Mouse (Mus musculus): ENCODE measurements at regions not wholly inside any gene's neighbourhood (a gene's known extent, or its start where the extent isn't known, plus 50 kb on each side); places are given as distances from the start of the nearest gene placed in this dataset.

DNA sequence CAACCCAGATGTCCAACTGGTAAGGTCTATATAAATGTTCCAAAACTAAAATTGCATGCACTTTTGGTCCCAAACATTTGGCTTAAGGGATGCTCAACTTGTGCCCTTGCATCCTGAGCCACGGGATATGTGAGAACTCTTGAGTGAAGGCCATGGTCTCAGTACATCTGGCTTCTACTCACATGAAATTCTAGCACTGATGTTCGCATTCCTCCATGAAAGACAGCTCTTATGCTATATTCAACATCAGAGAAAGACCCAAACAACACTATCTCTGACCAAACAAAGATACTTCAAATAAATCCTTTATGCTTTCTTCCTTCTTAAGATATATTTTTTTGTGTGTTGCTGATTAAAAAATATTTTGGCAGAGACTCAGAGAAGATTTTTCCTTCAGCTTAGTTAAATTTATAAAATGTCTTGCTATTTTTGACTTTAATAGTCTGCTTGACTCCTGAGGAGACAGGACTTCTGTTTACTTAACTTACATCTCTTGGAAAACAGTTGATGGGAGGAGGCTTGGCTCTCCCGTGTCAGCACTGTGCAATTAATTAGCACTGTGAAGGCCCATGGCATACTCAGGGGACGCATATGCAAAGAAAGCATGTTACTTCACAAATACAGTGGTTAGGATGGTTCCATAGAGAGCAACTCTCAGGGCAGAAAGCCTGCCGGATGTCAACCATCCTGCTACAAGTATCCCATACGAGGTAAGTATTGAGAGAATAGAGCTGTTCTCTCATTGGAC lies 230.9 kb downstream of the Gm19410 start:
- no peak for DNase-seq

DNA sequence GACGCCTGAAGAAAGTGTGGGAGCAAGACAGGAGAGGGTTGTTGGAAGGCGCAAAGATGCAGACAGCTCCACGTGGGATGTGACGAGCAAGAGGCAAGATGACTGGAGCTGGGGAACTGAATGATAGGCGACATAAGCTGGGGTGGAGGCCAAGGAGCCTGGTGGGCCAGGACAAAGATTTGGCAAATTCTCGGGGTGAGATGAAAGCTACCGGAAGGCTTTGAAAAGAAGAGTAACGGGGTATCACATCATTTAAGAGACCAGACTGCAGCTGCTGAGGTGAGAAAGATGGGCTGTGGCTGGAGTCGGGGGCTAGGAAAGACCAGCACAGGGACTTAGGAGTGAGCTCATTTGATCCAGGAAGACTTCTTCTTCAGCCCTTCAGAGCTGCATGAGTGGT lies 234.0 kb downstream of the Gm19410 start:
- peak; percentile 34 for DNase-seq

DNA sequence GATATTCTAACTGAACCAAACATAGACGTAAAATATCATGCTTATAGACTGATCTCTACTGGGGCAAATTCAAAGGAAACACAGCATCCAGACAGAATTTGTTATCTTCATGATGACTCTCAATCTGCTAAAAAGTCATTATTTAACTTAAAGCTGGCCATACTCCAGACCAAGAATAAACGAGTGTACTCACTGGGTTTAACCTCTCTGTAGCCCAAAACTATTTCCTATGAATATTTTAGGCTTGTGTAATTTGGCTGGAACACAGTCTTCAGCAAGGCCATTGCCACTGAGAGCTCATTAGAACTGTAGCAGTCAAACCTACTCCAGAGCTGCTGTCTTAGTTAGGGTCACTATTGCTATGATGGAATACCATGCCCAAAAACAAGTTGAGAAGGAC lies 238.8 kb downstream of the Gm19410 start:
- no peak for DNase-seq

DNA sequence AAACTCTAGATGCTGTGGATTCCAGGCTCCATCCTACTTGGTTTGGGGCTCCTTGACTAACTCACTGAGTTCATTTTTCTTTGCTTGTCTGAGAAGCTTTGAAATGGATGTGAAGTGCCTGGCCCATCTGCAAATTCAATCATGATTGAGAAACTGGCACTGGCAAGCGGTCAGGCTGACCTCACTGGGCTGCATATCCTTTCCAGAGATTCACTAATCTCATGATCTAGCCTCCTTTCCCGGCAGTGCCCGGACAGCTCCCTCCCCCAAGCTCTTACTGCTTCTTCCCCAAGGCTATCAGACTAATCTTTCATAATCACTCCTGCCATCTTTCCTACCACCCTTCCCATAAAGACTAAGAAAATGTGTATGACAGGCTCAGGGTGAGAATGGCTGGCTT lies 239.9 kb downstream of the Gm19410 start:
- no peak for DNase-seq

DNA sequence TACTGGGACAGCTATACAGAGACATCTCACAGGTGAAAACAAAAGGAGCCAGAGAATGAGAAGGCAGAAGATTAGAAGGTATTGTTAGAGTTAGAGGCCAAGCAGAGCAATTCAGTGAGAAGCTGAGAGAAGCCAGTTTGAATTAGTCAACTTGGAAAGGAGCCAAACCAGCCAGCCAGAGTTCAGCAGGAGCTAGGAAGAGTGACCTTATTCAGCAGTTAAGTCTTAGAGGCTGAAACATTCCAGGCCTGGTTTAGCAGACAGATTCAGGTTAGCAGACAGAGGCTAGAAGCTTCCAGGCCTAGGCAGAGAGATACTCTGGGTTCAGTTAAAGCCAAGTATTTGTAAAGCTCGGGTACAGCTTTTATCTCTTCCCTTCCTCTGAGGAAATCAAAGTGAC lies 242.1 kb downstream of the Gm19410 start:
- no peak for DNase-seq

DNA sequence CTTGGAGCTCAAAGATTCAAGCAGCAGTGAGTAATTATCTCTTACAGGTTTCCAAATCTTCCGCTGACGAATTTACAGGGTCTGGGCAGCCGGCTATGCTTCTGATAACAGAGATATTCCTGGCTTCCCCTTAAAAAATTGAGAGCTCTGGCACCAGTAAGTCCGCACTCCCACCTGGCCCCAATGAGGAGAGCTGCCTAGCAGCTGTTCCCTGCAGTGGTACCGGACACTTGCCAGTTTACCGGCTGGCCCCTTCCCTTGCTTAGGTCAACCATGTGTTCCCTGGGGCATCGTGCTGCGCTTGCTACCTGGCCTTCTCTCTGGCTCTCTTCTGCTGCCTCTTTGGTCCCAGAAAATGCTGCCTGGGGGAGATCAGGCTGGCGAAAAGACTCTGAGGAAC lies 244.0 kb downstream of the Gm19410 start:
- DNase-seq: no peak

DNA sequence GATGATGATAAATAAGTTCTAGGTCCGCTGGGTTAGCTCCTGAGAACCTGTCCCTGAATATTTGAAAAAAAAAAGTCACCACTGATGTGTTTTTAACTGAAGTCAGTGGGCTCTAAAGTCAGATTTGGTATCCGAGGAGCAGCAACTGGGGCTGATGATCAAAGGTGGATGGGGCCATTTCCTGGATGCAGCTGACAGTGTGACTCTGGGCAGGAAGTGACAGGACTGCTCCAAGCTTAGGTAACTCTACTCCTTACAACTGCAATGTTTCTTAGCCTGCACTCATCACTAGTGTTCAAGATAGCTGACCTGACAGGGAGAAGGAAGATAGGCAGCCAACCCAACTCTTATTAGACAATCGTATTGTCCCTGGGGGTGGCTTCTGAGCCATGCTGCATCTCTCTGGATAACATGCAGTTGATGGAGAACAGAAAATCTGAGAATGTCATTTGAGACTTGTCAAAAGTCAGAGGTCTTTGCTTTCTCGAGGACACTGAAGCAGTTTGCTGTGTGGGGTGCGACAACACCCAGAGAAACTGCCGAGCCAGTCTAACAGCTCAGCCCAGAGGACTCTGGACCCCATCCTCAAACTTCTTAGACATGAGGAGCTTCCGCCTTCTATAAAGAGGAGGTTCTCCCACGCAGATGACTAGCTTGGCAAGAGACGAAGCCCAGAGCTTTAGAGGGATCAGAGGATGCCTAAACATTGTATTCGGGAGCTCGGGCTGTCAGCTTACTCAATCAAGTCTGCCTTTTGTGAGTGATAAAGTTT lies 245.0 kb downstream of the Gm19410 start:
- DNase-seq: no peak

DNA sequence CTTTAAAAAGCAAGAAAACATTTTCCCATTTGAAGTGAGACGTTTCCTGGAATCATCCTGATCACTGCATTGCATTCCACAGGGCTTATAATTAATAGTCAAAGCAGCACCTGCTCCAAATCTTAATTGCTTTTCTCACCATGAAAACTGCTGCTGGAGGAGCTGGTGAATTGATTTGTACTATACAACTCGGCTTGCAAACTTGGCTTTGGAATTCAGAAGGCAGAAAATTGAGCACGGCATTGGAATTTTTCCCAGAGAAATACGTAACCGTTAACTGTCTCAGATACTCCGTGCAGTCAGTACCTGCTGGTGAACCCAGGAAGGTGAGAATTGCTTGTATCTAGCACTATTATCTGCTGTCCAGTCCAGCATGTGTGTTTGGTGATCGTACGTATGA lies 249.3 kb downstream of the Gm19410 start:
- no peak for DNase-seq

DNA sequence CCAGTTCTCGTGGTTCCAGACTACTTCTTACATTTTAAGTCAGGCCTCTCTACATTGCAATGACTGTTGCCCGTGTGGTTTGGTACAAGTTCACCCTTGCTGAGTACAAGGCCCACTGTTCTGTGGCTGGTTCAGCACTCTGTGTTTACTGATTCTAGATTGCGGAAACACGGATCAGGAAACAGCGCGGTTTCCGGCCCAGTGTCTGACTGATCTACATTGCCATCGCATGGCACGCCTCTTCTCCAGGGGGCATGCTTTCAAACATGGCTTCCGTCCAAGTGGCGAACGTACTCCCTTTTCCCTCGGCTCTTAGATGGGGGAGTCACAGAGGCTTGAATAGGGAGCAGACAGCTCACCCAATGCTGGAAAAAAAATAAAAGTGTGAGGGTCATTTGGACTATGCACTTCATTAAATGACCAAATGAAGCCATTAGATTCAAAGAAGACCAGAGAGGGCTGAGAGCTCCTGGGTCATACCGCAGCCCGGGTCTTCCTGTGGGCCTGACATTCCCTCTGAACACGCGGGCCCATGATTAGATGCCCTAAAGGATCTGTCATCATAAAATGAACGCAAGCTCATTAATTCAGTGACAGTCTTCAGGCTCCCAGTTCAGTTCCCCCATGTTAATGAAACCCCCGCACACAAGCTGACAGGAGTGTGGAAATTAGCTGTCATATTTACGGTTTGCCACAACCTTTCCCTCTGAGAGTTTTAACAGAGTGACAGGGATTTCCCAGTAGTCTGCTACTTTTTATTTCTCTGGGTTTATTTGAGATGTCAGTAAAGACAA lies 250.9 kb downstream of the Gm19410 start:
- no peak for DNase-seq

DNA sequence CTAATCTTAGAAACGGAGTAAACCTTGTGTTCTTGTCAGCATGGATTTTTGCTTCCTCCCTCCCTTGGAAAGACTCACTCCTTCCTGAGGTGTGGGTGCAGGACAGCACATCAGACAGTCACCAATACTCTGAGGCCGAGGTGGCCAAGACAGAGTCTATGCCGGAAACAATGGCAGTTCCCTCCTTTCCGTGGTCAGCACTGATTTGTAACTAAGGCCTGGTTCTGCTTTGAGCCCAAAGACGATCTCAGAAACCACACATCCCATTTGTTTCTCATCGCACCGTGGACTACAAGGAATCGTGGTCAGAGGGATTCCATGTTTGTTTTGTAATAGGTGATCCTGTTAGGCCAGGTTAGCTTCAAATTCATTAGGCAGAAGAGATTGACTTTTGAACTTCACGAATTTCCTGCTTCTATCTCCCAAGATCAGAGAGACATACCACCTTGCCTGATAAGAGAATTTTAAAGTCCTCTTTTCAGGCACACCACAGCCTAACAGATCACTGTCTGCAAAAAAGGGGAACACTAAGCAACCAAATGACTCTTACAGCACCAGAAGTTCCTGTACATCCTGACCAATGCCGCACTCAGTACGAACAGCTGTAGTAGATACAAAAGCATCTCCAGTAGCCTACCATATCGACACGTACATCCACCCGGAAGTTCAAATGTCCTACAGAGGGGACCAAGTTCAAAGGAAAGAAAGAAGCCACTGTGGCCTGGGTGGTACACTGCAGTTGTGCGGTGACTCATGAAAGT lies 253.6 kb downstream of the Gm19410 start:
- no peak for DNase-seq

DNA sequence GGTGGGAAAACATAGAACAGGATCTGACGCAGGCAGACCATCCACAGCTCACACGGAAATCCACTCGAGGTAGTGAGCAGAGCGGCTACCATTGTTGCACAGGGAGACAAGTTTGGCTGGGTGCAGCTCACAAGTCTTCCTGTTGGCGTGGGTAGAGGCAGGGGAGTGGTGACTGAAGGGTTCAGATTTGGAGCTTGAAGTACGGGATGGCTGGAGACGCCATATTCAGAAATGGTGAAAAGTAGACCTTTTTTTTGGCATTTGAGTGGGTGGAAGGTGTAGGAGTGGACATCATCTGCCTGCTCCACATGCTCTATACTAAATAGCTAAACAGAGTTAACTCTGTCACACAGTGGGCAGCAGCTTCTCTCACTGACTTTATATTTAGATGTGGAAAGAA lies 254.3 kb downstream of the Gm19410 start:
- DNase-seq: peak; percentile 81

DNA sequence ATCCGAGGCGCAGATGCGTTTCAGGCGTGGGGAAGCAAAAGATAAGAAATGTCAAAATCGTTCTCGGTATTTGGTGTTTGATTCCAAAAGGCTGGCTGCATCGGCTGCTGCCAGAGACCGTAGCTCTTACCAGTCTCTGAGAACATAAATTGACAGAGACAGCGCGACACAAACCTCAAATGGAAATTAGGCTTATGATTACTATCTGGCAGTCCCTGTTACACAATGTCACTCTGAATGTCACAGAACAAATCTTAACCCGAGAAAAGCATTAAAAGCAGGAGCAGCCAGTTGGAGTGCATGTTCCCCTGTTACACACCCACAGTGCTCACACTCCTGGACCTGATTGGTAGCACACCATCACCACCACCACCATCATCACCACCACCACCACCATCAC lies 262.0 kb downstream of the Gm19410 start:
- DNase-seq: no peak

DNA sequence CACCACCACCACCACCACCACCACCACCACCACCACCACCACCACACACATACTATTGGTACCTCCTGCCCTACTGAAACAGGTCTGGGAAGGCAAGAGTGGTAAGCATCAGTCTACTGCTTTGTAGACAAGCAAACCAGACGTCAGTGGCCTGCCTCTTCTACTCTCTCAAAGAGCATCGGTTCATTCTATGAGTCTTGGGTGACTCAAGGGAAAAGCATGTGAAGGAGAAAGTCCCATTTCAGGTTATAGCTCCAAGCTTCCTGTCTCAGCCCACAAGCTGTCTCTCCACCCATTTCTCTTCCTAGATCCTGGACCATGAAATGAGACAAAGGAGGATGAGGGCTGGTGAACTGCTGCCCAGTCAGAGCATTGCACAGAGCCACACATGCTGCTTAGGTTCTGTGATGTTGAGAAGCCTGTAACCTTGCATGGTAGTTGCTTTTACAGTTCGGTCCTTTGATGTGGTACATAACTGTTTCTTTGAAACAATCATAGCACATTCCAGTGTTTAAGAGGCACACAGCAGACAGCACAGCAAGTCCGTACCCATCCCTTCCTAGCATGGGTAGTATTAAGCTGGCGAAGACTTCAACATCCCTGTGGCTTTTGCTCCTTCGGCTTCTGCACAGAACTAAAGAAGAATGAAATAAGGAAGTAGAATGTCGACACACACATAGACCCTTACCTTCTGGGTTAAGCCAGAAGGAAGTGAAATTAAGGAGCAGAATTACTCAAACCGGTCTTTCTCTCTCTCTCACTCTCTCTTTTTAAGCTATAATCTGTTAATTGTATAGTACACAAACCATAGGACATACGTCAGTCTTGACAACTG lies 262.7 kb downstream of the Gm19410 start:
- no peak for DNase-seq

DNA sequence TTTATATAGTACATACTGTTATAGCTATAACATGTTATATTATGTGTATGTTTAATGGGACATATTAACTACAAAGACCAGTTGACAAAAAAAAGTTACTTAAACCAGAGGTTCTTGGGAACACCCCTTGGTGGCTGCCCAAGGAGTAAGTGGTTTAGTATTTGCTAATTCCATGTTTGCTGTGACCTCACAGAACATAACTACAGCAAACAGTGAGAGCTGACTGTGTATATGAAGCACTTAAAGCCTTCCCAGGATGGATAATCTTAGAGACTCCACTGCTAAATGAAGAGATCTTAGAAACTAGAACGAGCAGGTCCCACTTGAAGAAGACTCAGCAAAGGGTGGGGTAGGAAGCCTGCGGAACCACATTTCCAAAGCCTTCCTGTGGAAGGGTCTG lies 263.9 kb downstream of the Gm19410 start:
- DNase-seq: no peak

DNA sequence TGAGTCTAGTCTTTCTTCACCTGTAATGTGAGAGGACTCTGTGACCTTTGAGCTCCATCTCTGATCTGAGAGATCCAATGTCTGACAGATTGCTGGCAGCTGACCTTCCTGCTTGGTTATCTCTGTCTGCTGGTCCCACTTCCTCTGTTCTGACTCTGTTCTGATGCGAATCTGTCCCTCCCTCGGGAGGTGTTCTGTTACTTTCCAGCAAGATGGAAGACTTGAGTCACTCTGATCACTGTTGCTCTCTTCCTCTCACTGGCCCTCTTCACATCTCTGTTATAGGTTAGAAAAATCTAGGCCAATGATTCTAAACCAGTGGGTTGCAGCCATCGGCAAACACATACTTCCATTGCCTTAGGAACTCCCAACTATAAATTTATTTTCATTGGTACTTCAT lies 264.6 kb downstream of the Gm19410 start:
- no peak for DNase-seq

DNA sequence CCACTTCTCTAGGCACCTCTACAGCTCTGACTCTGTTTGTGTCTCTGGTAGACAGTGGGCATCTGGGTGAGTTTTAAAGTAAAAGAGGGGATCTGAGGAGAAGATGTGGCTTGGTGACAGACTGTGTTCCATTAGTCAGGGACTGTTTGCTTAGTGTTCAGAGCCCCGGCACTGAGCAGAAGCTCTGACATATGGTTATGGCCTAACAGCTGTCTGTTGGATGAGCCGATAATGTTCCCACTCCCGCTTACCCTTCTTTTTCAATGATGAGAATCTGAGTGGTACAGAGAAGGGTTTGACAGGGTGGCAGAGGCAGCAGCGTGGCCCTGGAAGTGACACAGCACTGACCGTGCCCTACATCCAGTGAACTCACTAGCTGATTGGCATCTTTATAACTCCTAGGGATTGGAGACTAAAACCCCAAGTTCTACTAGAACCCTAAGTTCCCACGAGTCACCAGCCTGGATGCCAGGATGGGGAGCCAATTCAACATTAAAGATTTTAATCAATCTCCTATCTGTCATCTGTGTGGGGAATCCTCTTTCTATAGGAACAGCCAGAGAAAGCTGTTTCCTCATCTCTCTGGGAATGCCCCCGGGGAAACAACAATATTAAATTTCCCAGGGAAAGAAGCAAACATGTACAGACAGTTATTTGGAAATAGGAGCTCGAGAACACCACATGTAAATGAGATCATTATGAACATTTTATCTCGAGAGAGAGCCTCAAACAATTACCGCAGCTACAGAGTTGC lies 266.6 kb downstream of the Gm19410 start:
- DNase-seq: no peak

DNA sequence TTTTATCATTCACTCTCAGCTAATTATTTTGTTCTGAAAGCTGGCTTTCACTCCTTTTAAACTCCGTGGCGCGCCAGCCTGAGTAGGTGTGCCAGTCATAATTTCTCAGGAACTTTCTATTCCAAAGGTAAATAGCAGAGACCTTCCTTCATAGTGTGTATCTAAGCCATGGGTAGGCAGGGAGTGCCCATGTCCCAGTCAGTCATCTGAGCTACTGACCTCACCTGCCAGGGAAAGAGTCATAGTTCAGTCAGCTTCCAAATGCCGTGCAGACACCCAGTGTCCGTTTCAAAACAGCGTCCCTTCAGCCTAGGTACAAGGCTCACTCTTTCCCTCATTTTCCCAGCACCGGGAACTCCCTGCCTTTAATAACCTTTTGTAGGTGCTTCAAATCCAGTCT lies 269.7 kb downstream of the Gm19410 start:
- DNase-seq: no peak

DNA sequence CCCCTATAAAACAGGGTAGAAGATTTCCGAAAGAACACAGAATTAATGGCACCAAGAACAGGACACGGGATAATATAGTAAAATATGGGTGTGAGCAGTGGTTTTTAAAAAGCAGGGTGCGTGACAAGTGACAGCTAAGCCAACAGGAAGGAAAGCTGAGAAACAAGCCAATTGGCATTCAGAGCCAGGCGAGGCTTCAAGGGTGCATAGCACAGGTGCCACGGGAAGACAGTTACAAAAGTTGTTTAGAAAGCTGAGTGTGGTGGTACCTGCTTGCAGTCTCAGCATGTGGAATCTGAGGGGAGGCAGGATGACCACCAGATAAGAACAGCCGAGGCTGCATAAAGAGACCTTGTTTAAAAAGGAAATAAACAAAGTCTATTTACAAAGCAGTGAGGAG lies 270.7 kb downstream of the Gm19410 start:
- DNase-seq: no peak

DNA sequence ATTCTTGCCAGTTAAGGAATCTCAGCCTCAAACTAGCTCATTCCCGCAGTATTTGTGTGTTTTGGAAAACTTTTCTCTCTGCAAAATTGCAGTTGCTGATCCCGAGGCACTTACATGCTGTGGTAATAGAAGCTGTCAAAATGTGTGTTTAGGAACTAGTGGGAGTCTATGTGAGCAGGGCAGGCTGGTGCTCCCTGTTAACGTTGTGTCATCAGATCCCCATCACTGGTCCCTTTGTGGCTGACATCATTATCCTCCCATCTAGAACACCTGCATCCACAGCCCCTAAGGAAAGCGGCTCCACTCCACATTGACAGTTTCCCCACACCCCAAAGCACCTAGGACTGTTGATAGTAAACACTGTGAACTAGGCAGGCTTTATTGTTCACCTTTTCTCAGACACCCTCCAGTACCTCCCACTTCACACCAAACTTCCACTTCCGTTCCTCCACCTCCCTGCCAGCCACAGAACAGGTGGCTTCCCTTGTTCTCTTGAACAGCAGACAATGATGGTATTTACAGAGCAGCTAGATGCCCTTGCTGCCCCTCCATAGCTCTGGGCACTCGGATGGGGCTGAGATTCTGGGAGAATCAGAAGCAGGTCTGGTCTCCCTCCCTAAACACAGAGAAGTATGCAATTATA lies 275.8 kb downstream of the Gm19410 start:
- no peak for DNase-seq

DNA sequence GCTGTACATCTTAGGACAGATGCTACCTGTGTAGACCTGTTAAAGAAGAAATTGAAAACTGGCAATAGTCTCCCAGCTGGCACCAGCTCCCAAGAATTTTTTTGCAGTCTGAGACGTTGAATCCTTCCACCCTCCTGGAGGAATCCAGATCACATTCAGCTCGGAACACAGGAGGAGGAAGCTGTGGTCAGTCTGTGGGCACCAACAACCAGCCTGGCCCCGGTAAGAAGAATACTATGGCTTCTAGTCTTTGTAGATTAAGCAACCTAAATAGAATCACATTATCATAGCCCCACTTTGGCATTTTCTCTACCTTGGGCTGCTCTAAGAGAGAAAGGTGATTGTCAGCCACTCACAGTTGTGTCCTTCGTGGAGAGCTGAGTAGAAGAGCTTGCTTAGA lies 277.0 kb downstream of the Gm19410 start:
- no peak for DNase-seq

Measured in right cerebral cortex, adult 18-20 months (tissue).